Mouse (Mus musculus): ENCODE results near the gene Stpg2.
"Not testable (repeated sequence)": the region's sequence is repeated elsewhere in the genome, so short reads cannot be mapped to it uniquely, and the experiment has no call there.

The Stpg2 gene

GRCm38 (mm10) chr3:139442170-139442569, 236.7 kb downstream of the Stpg2 start:
- no peak for DNase-seq (ENCODE audit: low spot score)

GRCm38 (mm10) chr3:139495939-139496338, 290.4 kb downstream of the Stpg2 start:
- DNase-seq (ENCODE audit: low spot score), result no peak

- no peak for DNase-seq (ENCODE audit: low spot score)
These were observed 296.7 kb downstream of the Stpg2 start for GRCm38 (mm10) chr3:139502216-139502615.

GRCm38 (mm10) chr3:139509275-139509985, 303.9 kb downstream of the Stpg2 start:
- peak; percentile 9 for DNase-seq (ENCODE audit: low spot score)

GRCm38 (mm10) chr3:139578496-139578895, 373.0 kb downstream of the Stpg2 start:
- no peak for DNase-seq (ENCODE audit: low spot score)

- DNase-seq (ENCODE audit: low spot score), result no peak
These were observed 375.8 kb downstream of the Stpg2 start for GRCm38 (mm10) chr3:139581298-139581697.

- DNase-seq (ENCODE audit: low spot score), result no peak
These were observed 394.0 kb downstream of the Stpg2 start for GRCm38 (mm10) chr3:139599508-139599907.

- not testable (repeated sequence) for DNase-seq (ENCODE audit: low spot score)
These were observed 402.8 kb downstream of the Stpg2 start for GRCm38 (mm10) chr3:139608267-139608666.

GRCm38 (mm10) chr3:139614641-139615040, 409.1 kb downstream of the Stpg2 start:
- DNase-seq (ENCODE audit: low spot score), result no peak

GRCm38 (mm10) chr3:139615791-139616190, 410.3 kb downstream of the Stpg2 start:
- DNase-seq (ENCODE audit: low spot score), result no peak

- no peak for DNase-seq (ENCODE audit: low spot score)
These were observed 432.4 kb downstream of the Stpg2 start for GRCm38 (mm10) chr3:139637887-139638286.

- DNase-seq (ENCODE audit: low spot score), result no peak
These were observed 446.0 kb downstream of the Stpg2 start for GRCm38 (mm10) chr3:139651505-139651904.

GRCm38 (mm10) chr3:139659416-139659815, 453.9 kb downstream of the Stpg2 start:
- DNase-seq (ENCODE audit: low spot score), result no peak

GRCm38 (mm10) chr3:139662241-139662640, 456.7 kb downstream of the Stpg2 start:
- no peak for DNase-seq (ENCODE audit: low spot score)

GRCm38 (mm10) chr3:139663712-139664245, 458.3 kb downstream of the Stpg2 start:
- DNase-seq (ENCODE audit: low spot score), result no peak

- no peak for DNase-seq (ENCODE audit: low spot score)
These were observed 459.6 kb downstream of the Stpg2 start for GRCm38 (mm10) chr3:139665047-139665446.

- no peak for DNase-seq (ENCODE audit: low spot score)
These were observed 470.7 kb downstream of the Stpg2 start for GRCm38 (mm10) chr3:139676192-139676591.

GRCm38 (mm10) chr3:139676723-139677122, 471.2 kb downstream of the Stpg2 start:
- DNase-seq (ENCODE audit: low spot score), result no peak

- not testable (repeated sequence) for DNase-seq (ENCODE audit: low spot score)
These were observed 498.7 kb downstream of the Stpg2 start for GRCm38 (mm10) chr3:139704238-139704637.

GRCm38 (mm10) chr3:139707396-139707795, 501.9 kb downstream of the Stpg2 start:
- not testable (repeated sequence) for DNase-seq (ENCODE audit: low spot score)

GRCm38 (mm10) chr3:139709794-139710193, 504.3 kb downstream of the Stpg2 start:
- DNase-seq (ENCODE audit: low spot score), result no peak

- no peak for DNase-seq (ENCODE audit: low spot score)
These were observed 523.3 kb downstream of the Stpg2 start for GRCm38 (mm10) chr3:139728751-139729150.

GRCm38 (mm10) chr3:139729248-139729647, 523.8 kb downstream of the Stpg2 start:
- DNase-seq (ENCODE audit: low spot score), result no peak

- no peak for DNase-seq (ENCODE audit: low spot score)
These were observed 527.7 kb downstream of the Stpg2 start for GRCm38 (mm10) chr3:139733156-139733555.
